Mouse (Mus musculus): ENCODE measurements around the gene Cnn3.
A peak's percentile ranks its signal among the peaks of the same experiment; 100 is the strongest.

Gene Cnn3

DNA sequence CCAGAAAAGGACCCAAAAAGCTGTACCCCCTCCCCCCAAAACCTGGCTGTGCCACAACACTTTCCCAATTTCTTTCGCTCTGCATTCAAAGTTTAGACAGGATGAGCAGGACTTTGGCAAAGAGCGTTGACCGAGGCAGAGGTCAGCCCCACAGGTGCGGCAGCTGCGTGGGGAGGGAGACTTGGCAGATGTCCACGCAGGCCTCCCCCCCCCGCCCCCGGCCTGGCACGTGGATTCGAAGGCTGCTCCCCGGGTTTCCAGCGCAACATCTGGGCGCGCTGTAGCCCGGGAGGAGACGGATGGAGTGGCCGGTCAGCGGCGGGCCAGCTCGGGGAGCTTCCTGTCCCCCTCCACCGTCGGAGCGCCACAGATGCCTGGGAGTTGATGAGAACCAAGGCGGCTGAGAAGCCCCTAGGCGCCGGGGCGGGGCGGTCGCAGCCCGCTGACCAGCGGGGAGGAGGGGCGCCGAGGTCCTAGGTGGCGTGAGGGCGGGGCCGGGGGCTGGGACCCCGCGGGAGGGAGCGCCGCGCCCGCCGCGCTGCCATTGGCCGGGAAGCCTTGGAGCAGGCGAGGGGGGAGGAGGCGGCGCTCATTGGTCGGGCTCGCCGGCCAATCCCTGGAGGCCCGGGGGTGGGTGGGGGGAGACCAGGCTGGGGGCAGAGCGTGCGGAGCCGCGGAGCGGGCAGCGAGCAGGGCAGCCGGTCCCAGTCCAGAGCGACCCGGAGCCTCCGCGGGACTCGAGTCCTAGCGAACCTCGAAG lies at the start of gene Cnn3:
TSS of gene Cnn3 (plus strand) at position 637 of the 760 bp plus-strand sequence.
- DNase-seq (ENCODE audit: low read depth, low spot score), result peak; percentile 77

DNA sequence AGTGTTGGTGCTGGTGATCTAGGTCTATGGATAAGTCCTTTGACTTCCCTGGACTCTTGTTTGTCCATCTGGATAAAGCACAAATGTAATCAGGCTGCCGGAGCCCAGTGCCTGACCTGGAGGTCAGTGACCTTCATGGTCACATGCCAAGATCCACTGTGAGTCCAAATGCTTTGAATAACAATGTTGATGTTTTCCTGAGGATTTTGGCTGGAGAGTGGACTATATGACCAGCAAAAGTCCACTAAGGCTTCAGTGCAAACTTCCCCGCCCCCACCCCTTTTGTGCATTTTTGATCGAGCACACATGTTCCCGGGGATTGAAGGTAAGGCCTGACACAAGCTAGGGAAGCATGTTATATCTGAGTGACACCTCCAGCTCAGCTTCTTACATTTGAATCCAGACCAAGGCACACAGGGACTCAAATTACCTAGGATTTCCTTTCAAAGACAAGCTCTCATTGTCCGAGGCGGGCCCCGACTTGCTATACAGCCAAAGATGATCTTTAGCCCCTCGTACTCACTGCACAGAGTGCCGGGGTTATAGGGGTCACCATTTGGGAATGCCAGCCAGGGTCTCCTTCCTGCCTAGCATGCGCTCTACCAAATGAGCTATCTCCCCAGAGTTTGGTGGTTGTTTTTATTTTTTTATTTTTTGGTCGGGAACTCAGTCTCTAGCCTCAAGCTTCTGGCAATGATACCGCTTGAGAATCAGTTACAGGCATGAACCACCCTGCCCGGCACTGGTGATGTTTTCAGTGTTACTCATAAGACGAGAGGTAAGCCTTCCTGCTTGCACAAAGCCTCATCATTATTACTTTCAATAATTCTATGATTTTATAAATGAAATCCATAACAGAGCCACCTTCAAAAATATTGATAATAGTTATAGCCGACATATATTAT lies 47.3 kb upstream of the Cnn3 start:
- no peak for DNase-seq (ENCODE audit: low read depth, low spot score)

DNA sequence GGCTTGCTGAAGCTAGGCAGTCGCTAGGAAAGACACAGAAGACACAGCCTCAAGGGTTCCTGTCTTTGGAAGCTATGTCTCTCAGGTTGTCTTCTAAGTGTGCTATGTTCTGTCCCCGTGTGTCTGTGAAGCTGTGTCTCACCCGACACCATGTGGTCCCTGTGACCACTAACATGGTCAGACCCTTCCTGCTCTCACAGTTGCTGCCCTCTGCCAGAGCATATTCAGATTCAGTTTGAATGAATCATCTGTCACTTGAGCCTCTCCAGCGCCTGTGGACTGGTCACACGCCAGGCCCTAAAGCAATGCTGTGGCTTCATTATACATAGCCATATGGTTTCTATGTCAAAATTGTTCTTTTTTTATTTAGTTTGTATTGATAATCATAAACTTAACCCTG lies 46.6 kb upstream of the Cnn3 start:
- no peak for DNase-seq (ENCODE audit: low read depth, low spot score)

DNA sequence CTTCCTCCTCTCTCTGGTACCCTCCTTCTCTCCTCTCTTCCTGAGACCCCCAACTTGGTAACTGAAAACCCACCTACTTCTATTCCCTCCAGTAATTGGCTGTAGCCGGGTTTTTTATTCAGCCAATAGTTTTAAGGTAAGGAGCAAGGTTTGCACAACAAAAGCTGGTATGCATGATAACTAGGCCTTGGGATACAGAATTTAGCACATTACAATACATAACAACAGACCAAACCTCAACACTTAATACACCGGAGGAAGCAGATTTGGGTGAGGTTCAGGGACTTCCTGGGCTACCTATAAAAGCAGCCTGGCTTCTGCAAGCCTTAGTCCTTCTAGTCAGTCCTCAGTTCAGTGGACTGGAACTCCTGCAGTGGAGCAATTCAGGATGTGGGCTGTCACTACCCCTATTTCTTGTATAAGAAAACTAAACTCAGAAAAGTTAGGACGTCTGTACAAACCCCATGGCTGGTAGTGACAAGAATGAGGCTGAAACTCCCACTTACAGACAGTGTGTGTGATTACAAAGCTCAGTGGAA lies 38.8 kb upstream of the Cnn3 start:
- no peak for DNase-seq (ENCODE audit: low read depth, low spot score)

DNA sequence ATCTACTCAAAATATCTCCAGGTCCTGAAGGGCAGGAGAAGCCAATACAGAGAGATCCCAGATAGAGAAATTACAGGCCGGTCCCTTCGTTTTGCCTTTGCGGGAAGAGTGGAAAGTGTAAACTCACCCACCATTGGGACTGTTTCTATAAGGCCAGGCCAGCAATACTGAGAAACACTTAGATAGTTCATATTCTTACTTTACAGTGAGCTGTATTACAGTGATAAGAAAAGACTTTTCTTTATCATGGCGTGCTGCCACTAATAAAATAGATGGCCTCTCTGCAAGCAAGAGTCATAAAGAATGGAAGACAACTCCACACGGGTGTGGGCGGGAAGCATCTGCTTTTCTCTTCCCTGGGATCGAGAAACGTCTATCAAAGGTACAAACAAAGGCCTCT lies 36.9 kb upstream of the Cnn3 start:
- DNase-seq (ENCODE audit: low read depth, low spot score), result no peak

DNA sequence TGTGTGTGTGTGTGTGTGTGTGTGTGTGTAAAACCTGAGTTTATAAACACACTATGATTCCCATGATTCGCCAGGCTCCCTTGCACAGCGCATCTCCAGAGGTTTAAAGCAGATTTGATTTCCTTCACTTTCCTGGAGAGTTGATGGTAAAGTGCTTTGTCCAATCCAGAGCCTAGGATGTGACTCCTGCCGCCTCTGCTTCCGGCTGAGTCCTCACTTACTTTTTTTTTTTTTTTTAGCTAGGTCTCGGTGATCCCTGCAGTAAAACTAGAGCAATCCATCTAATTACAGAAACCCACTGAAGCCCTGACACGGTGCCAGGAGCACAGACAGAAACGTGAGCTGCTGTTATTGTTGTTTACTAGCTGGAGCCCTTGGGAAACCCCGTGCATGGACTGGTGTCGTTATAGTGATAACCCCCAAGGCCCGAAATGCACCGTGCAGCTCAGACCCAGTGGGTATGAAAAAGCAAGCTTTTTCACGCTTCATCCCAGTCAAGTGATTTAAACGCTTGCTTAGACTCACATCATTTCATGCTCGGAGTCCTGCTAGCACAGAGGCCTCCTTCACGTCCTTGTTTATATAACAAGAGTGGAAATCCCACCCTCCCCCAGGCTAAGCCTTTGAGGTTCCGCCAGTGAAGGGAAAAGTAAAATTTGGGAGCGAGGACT lies 36.3 kb upstream of the Cnn3 start:
- DNase-seq (ENCODE audit: low read depth, low spot score), result no peak

DNA sequence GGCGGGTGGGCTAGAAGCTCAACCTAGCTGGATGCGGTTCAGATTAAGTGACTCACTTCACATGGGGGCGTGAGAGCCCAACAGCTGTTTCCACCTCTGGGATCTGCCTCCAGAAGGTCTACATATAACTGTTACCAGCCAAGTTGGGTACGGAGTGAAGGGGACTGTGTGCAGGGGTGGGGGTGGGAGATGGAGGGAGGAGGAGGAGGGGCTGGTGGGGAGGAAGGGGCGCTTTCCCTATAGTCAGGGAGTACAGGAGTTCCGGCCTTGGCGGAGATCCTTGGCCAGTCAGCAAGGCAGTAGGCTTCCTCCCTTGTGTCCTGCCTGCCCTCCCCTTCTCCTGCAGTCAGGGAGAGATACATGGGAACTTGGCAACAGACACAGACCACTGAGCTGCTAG lies 35.6 kb upstream of the Cnn3 start:
- no peak for DNase-seq (ENCODE audit: low read depth, low spot score)

DNA sequence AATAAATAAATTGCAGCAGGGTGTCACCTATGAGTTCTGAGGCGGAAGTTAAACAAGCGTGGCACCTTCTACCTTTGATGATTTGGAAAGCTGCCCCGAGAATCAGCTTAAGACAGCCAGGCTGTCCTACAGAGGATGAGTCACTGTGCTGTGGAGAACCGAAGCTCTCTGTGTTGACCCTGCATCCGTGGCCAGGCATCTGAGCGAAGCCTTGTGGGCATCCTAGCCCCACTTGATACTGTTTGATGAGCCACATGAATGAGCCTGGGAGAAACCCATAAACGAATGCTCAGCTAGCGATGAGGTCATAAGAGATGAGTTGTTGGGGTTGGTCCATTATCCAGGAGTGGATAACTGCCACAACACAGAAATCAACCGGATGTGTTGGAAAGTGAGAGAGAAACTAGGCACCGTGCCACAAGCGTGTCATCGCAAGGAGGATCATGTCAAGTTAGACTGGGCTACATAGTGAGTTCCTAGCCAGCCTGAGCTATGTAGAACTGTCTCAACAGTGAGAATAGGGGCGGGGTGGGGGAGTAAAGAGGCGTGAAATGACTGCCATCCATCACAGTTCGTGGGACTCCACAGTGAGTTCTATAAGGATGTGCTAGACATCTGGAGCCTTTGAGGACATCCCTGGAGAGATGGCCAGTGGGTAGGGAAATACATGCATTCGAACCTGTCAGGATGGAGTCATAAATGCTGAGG lies 30.6 kb upstream of the Cnn3 start:
- no peak for DNase-seq (ENCODE audit: low read depth, low spot score)

DNA sequence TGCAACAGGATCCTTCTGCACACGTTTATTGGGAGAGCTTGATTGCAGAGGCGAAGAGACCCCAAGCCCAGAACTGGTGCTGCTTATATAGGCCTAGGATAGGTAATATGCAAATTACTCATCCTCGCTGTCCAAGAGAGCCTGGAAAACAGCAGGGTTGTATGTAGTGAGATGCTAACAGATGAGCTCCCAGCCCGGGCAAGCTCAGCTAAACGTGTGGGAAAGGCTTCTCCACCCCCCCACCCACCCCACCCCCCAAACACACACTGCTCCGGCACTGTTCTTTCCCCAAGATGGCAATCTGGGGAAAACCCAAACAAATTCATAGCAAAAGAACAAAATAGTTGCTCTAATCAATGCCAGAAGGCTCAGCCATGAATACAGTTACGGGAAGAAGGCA lies 29.7 kb upstream of the Cnn3 start:
- DNase-seq (ENCODE audit: low read depth, low spot score), result no peak

DNA sequence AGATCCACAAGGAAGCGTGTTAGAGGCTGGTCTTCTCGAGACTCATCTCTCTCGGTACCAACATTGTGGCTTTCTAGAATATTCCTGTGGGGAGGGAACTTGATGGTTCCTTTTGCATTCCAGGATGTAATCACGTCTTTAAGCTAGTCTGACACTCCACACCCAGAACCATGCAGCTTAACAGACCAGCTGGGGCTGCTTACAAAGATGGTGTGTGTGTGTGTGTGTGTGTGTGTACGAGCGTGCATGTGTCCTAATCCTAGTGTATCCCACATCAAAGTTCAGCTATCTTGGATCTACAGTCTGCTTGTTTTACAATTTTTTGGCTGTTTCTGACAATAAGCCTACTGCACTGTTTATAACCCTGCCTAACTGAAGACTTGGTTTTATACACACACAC lies 29.3 kb upstream of the Cnn3 start:
- DNase-seq (ENCODE audit: low read depth, low spot score), result no peak

DNA sequence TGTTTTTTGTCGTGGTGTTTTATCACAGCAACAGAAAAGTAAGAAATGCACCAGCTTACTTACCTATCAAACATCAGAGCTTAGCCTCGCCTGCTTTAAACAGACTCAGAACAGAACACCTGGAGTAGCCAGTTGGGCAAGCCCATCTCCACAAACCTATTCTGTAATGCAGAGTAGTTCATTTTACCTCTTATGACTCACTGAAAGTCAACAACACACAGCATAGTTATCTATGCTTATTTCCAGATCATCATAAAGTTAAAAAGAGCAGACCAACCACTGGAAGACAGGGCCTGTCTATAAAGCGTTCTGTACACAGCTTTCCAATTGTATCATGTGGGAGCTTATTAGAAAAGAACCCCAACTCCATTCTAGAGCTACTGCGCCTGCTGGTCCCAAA lies 24.9 kb upstream of the Cnn3 start:
- DNase-seq (ENCODE audit: low read depth, low spot score), result no peak

DNA sequence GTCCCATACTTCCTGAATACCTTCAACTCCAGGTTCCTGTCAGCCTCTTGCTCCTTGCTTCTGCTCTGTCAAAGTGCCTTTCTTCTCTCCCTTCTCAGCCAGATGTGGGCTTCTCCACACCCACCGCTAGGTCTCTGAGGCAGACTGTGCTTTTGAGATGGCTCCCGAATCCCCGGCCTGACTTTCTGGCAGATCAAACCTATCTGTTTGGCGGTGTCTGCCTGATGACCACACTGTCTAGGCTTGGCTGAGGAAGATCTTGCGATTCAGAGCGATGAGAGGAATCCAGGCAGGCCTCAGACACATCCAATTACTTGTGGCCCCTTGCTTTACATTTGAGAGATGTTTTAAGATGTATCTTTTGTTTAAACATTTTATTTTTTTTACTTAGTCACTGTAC lies 24.2 kb upstream of the Cnn3 start:
- DNase-seq (ENCODE audit: low read depth, low spot score), result no peak

DNA sequence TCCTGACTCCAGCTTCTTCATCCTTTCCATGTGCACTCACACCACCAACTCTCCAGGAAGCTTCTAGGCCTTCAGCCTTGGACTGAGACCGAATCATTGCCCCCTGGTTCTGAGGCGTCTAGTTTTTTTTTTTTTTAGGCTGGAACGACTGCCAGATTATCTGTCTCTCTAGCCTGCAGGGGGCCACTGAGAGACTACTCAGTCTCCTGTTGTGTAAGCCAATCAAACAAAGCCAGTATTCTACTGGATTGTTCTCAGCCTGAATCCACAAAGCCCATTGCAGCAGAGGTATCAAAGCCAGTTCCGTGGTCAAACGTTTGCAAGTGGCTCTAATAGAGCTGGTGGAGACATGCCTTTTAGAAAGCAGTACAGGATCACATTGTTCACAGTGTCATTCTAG lies 22.8 kb upstream of the Cnn3 start:
- no peak for DNase-seq (ENCODE audit: low read depth, low spot score)

DNA sequence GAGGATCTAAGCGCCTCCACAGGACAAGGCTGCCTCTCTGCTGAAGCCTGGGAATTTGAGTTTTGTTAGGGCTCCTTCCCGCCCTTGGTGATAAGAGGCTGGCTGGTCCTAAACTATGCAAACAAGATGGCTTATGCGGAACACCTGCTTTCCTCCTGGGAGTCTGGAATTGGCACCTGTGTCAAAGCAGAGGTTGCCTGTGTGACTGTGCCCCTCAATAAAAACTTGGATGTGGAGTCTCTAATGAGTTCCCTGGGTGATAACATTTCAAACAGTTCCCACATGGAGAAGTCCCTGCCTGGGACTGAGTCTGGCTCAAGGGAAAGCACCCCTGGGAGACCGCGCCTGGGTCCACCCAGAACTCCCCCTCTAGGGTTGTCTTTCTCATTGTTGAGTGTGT lies 21.2 kb upstream of the Cnn3 start:
- DNase-seq (ENCODE audit: low read depth, low spot score), result no peak

DNA sequence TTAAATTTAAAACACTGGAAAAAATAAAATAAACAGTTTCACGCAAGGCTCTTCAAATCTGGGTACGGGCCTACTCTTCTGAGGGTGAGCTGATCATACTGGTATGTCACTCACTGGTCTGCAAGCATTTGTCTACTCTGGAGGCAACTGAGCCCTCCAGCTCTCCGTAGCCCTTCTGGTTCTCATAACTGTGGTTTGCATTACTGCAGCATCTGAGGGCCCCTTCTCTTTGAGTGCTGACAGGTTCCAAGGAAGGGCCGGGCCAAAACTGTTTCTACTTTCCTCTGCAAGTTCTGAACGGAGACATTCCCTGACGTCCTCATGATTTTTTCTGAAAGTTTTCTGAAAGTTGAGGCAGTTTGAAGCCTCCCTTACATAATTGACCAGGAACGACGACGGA lies 18.9 kb upstream of the Cnn3 start:
- no peak for DNase-seq (ENCODE audit: low read depth, low spot score)

DNA sequence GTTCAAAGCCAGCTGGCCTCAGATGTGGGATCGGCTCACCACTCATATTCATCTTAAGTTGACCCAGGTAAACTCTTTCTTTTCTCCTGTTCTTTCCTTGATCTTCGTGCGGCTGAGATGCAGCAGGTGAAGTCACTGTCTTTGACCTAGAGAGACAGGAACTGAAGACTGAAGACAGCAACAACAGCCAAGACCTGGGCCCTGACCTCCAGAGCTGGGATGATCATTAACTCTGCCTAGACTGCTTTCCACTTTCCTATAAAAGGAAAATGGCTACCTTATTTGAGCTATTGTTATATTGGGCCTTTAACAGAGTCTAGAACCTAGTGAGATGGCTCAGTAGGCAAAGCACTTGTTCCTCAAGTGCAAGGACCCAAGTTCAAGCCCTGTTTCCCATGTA lies 17.9 kb upstream of the Cnn3 start:
- no peak for DNase-seq (ENCODE audit: low read depth, low spot score)

DNA sequence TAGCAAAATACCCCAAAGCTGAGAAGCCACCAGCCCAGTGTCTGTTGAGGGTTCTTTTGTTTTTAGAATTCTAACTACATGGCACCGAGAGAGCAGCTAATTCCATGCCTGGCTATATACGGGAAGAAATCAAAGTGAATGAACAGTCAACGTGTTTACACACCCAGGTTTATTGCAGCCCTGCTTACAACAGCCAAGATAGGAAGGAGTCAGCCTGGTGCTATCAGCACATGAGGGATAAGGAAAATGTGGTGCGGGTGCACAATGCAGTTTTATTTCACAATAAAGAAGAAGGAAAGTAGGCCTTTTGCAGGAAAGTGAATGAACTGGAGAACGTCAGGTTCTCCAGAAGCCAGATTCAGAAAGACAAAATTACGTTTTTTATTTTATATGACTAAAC lies 14.8 kb upstream of the Cnn3 start:
- DNase-seq (ENCODE audit: low read depth, low spot score), result no peak

DNA sequence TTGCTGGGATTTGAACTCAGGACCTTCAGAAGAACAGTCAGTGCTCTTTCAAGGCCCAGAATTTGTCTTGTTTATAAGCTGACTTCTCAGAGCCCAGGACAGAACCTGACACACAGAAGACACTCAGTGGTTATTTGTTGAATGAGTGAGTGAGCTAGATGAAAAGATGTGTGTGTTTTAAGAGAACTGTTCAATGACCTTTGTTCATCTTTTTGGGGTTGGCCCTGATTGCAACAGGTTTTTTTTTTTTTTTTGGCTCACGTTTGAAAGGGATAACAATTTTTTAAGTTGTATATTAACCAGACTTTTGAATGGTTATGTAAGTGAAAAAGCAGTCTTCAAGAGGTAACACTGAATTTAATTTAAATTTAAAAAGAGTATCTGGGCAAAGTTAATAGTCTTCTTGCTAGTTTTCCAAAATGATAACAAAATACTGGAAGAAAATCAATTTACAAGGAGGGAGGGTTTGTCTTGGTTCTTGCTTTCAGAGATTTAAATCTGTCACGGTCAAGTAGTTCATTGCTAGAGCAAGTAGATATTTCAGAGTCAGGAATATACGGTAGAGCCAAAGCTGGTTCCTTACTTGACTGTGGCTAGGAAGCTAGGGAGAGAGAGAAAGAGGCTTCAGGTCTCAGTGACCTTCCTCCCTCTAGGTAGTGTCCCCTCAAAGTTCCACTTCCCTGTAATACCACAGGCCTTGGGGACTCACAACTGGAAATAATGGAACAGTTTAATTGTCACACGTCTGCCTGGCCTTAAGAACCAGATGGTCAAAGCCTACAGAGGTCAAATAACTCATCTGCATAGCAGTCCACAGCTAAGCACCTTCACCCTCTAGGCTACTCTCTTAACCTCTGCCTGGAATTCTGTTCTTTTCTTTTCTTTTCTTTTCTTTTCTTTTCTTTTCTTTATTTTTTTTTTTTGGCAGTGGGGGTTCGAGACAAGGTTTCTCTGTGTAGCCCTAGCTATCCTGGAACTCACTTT lies 9.8 kb upstream of the Cnn3 start:
- DNase-seq (ENCODE audit: low read depth, low spot score), result no peak

DNA sequence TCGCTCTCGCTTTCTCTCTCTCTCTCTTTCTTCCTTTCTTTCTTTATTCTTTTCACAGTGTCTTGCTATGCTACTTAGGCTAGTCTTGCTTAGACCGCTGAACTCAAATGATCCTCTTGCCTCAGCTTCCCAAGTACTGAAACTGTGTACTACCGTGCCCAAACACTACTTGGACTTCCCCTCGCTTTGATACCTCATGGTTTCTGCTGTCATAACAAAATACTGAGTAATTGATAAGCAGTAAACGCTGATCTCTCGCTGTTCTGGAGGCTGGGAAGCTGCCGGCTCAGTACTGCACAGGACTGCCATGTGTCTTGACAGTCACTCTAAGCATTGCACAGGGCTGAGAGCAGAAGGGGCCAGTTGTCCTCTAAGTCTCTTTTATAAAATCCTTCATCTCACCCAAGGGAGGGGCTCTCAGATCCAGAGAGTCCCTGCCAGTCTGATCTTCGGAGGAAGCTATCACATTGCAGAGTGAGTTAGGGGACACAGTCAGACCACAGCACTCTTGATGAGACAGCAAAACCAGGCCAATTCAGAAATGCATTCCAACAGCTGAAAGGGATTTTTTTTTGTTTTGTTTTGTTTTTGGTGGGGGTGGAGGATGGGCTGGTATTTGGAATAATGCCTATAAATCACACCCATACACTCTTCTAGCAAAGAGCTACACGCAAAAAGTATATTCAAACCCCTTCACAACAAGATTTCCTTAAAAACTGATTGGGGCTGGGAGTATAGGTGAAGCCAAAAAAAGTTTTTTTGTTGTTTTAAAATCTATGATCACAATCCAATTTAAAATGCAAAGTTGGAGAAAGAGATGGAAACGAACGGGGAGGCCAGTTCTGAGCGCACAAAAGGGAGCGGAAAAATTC lies 8.7 kb upstream of the Cnn3 start:
- no peak for DNase-seq (ENCODE audit: low read depth, low spot score)

DNA sequence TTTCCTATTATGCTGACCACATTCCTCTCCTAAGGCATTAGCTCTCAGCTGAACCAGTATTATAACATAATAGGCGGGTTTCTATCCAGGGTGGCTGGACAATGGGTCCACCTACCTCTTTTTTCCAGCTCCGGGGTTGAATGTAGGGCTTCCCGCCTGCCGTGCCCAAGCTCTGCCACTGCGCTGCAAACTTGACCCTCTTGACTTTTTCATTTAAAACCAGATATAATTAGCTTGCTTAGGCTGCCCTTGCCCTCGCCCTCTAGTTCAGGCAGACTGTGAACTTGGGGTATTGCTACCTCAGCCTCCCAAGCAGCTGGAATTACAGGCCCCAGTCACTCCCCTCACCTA lies 8.1 kb upstream of the Cnn3 start:
- no peak for DNase-seq (ENCODE audit: low read depth, low spot score)
